Mouse (Mus musculus) hindbrain, embryonic 11.5 days (tissue): ENCODE measurements around the gene Urb2. TPM values are rescaled to one million over a fixed set of nuclear protein-coding genes. Genes with fewer than 3 reads are reported as not detected.

ENCODE experiments used
- ATAC-seq: fragments of 200-750 bp; cut with Nextera tagmentation; 2 replicates; pipeline ENCODE4 v1.8.0; 2017; ENCODE audit warnings: mild to moderate bottlenecking, moderate TSS enrichment, moderate library complexity; ENCODE audit not compliant: low FRiP score
- DNase-seq: peaks from one replicate; pipeline ENCODE4 v3.0.0-alpha.2; 2015; ENCODE audit warnings: low spot score
- H3K27ac ChIP-seq: fragments of 300-500 bp; sonication (generic); 2 replicates; pipeline ENCODE4 v1.5.1; 2014; ENCODE audit warnings: mild to moderate bottlenecking, low read depth, low read length
- H3K27me3 ChIP-seq: fragments of 300-500 bp; sonication (generic); 2 replicates; pipeline ENCODE4 v1.6.1; 2014; ENCODE audit warnings: mild to moderate bottlenecking, low read length, moderate library complexity, mixed read lengths; ENCODE audit not compliant: control insufficient read depth, insufficient read depth
- H3K36me3 ChIP-seq: fragments of 300-500 bp; sonication (generic); 2 replicates; pipeline ENCODE4 v1.6.1; 2014; ENCODE audit warnings: mild to moderate bottlenecking, low read length, moderate library complexity, mixed read lengths; ENCODE audit not compliant: control insufficient read depth, insufficient read depth
- H3K4me1 ChIP-seq: fragments of 300-500 bp; sonication (generic); replicated peaks from 2 replicates; pipeline ENCODE4 v1.6.1; 2014; ENCODE audit warnings: low read length, mixed read lengths; ENCODE audit not compliant: control insufficient read depth, insufficient read depth
- H3K4me2 ChIP-seq: fragments of 300-500 bp; sonication (generic); replicated peaks from 2 replicates; pipeline ENCODE4 v1.6.1; 2014; ENCODE audit warnings: mild to moderate bottlenecking, low read depth, low read length
- H3K4me3 ChIP-seq: fragments of 300-500 bp; sonication (generic); 2 replicates; pipeline ENCODE4 v1.5.1; 2014; ENCODE audit warnings: low read depth, low read length
- H3K9ac ChIP-seq: fragments of 300-500 bp; sonication (generic); 2 replicates; pipeline ENCODE4 v1.6.1; 2014; ENCODE audit warnings: low read depth, low read length
- H3K9me3 ChIP-seq: fragments of 300-500 bp; sonication (generic); 2 replicates; pipeline ENCODE4 v1.6.1; 2016; ENCODE audit warnings: low read length; ENCODE audit not compliant: control insufficient read depth
- WGBS: fragments of 180-500 bp; shearing (Covaris S2); extraction: QIAGEN DNeasy Blood & Tissue Kit; methylation state at CpG from one replicate; pipeline ENCODE4 v1.1.7; 2014; 5-methylcytosine and 5-hydroxymethylcytosine counted together
- microRNA counts: library from miRNA; unstranded; fragments of <30 nt; microRNA quantifications from one replicate; lab custom pipeline; 2015
- polyA plus RNA-seq: library from polyadenylated mRNA; unstranded; fragments of >200 nt; fragmentation: Nextera tagmentation; extraction: Ambion mirVana; gene quantifications from 2 replicates; pipeline ENCODE4 v1.2.1, GENCODE M21; 2014

Gene Urb2
- polyA plus RNA-seq, 1 experiment from 2014 or later, result 7.6 TPM

DNA sequence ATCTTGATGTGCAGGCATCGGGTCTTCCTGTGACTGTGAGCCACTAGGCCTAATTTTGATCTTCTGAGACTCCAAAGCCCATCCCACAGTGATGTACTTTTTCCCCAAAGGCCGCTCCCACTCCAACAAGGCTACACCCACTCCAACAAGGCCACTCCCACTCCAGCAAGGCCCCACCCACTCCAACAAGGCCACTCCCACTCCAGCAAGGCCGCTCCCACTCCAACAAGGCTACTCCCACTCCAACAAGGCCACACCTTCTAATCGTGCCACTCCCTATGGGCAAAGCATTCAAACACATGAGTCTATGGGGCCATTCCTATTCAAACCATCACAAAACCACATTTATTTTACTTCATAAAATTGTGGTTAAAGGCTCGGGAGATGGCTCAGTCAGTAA lies 69.2 kb downstream of the Urb2 start:
- no peaks in the 10 kb centered on the region for H3K36me3 ChIP-seq
- 90% methylated on average over 5 of the region's 5 CpGs for WGBS
- no peak overlapping the region for H3K4me3 ChIP-seq
- H3K27ac ChIP-seq, result no peak overlapping the region
- no peaks in the 10 kb centered on the region for H3K9me3 ChIP-seq
- H3K9ac ChIP-seq, result no peak overlapping the region
- no peak overlapping the region for H3K4me2 ChIP-seq
- no peak for DNase-seq
- no peaks in the 10 kb centered on the region for H3K4me1 ChIP-seq
- no peak for ATAC-seq
- H3K27me3 ChIP-seq, result no peaks in the 10 kb centered on the region

MicroRNAs encoded within 50 kb of the gene (microRNA counts, 519-probe panel; counts per million panel counts)
- not detected for microRNA mmu-miR-1967 (lab: Ali Mortazavi, UCI)

Other genes with a start within 250 kb of the Urb2 start
- 64.3 and 68.7 TPM in 2 replicates for gene Rab4a, start 215.5 kb upstream of the Urb2 start, polyA plus RNA-seq
- 6.8 and 7.1 TPM in 2 replicates for gene Ccsap, start 161.3 kb upstream of the Urb2 start, polyA plus RNA-seq
- 5.2 and 10.6 TPM in 2 replicates for gene Acta1, start 126.8 kb upstream of the Urb2 start, polyA plus RNA-seq
- gene Nup133, start 72.2 kb upstream of the Urb2 start, polyA plus RNA-seq, result 50.1 and 52.3 TPM in 2 replicates
- gene Abcb10, start 38.4 kb upstream of the Urb2 start, polyA plus RNA-seq, result 17.5 and 18.3 TPM in 2 replicates
- gene Taf5l, start 111 bp upstream of the Urb2 start, polyA plus RNA-seq, result 32.1 and 42.9 TPM in 2 replicates
- 47.0 and 53.5 TPM in 2 replicates for gene Galnt2, start 209.9 kb downstream of the Urb2 start, polyA plus RNA-seq